Mouse (Mus musculus): Measurements from ENCODE around the gene Gab1. TPM values are rescaled to one million over a fixed set of nuclear protein-coding genes. Genes with fewer than 3 reads are reported as not detected.

The Gab1 gene
- polyA plus RNA-seq, 1 experiment from 2014 or later: 10.4 TPM

DNA sequence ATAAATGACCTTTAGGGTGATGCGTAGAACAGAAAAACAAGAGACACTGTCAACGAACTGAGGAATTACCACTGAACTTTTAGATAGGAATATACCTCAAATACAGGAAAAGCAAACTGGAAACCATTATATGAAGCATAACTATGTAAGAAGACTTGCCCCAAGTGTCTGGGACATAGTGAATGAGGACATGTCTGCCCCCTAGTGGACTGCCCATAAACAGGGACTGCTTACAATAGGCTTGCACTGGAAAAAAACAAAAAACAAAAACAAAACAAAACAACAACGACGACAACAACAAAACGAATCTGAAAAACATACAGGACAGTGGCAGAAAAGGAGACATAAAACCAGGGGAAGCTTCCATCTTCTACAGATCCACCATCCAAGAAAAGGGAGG, 66.9 kb downstream of the Gab1 start:
- no peak overlapping the region for H3K4me2 ChIP-seq

DNA sequence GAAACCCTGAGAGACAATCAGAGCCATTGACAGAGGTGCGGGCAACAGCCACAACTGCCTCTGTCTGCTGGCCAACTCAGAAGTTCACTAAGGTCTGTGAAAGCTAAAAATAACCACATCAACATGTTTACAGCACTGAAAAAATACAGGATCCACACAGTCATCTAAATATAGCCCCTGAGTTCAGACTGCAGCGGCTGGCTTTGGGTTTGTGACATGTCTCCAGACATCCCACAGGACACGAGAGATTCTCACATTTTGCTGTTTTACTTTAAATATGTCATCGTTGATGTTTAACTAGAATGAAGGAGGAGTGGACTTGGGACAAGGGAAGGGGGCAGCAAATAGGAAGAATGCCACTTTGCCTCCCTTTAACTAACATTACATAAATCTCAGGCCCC, 68.7 kb downstream of the Gab1 start:
- Histone ChIP-seq H3K9me3 (no peaks in the 10 kb centered on the region), H3K4me2 (no peak overlapping the region), H3K9ac (no peak overlapping the region), H3K36me3 (no peaks in the 10 kb centered on the region), H3K27ac (peak overlapping the region; percentile 40; the same call in 1 of the 2 replicates), H3K4me1 (replicated peaks) (peaks cover 35% of the 10 kb centered on the region), H3K27me3 (no peaks in the 10 kb centered on the region), H3K4me3 (no peak overlapping the region)
- ATAC-seq (ENCODE audit: low FRiP score): no peak
- 88% methylated on average over 4 of the region's 4 CpGs for WGBS

More for the DNA sequence above, 66.9 kb downstream of the Gab1 start:
- Histone ChIP-seq H3K4me1 (replicated peaks) (peaks cover 27% of the 10 kb centered on the region), H3K27ac (peak overlapping the region; percentile 44; the same call in 1 of the 2 replicates), H3K36me3 (no peaks in the 10 kb centered on the region), H3K4me3 (no peak overlapping the region), H3K9me3 (no peaks in the 10 kb centered on the region), H3K9ac (no peak overlapping the region), H3K27me3 (no peaks in the 10 kb centered on the region)
- WGBS: 86% methylated on average over 5 of the region's 5 CpGs
- ATAC-seq (ENCODE audit: low FRiP score): no peak

DNA sequence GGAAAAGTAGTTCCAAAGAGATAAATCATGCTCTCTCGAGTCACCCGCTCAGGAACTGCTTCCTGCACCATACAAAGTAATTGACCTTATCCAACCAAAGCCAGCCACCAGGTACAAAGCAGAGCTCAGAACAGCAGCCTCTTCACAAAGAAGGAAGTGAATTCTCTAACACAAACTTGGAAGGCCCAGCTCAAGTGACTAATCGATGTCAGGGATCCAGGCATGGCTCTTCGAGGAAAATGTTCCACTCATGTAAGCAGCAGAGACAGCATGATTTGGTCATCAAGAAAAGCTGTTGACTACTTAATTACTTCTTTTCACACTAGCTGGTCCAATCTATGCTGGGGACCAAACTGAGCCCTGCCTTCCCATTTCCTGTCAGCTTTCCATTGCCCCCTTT, 69.4 kb downstream of the Gab1 start:
- 83% methylated on average over 4 of the region's 4 CpGs for WGBS
- no peaks in the 10 kb centered on the region for H3K27me3 ChIP-seq
- H3K4me1 ChIP-seq (replicated peaks): peaks cover 35% of the 10 kb centered on the region
- H3K9me3 ChIP-seq: no peaks in the 10 kb centered on the region
- no peak overlapping the region for H3K4me2 ChIP-seq
- H3K36me3 ChIP-seq: no peaks in the 10 kb centered on the region
- ATAC-seq (ENCODE audit: low FRiP score): no peak
- no peak overlapping the region for H3K4me3 ChIP-seq
- no peak overlapping the region for H3K9ac ChIP-seq
- no peak overlapping the region for H3K27ac ChIP-seq

DNA sequence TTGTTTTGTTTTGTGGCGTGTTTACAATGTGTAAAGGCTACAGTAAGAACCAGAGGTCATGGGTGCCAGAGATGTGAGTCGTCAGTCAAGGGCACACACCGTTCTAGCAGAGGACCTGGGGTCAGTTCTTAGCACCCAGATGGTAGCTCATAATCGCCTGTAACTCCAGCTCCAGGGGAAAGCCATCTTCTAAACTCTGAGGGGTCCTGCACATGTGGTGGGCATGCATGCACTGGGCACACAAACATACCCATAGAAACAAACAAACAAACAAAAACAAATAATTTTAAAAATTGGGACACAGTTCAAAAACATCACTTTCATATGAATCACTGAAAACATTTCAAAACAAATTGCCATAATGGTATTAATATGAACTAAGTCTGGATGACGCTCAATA, 69.9 kb downstream of the Gab1 start:
- no peak for ATAC-seq (ENCODE audit: low FRiP score)

DNA sequence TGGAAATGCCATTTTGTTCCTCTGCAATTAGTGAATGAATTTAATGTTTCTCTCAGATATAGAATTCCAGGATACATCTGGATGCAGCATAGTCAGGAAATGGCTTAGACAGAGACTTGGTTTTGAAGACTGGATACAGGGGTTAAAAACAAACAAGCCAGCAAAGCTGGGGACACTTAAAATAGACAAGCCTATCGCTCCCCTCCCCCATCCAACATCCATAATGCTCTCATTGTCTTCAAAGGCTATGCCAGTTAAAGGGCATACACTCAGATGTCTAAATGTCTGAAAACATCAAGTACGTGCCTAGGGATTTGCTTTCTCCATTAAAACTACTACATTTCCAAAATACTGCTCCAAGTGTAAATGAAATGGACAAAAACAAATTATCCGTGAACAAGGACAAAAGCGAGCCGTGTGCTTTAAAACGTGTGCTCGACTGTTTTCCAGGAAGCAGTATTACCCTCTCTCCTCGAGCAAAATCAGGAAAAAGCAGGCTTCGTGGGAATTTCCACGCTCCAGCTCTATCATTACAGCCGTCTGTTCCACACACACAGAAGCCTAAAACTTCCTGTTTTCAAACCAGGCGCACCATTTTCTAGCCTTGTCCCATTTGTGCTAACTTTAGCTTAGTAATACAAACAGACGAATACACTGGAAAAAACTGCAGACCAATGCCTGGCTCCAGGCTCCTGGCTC, 72.4 kb downstream of the Gab1 start:
- H3K36me3 ChIP-seq: no peaks in the 10 kb centered on the region
- H3K4me2 ChIP-seq: peak overlapping the region; percentile 20; the same call in 1 of the 2 replicates
- no peaks in the 10 kb centered on the region for H3K9me3 ChIP-seq
- H3K27me3 ChIP-seq: no peaks in the 10 kb centered on the region
- 33% methylated on average over 13 of the region's 13 CpGs for WGBS
- peak overlapping the region; percentile 77 for H3K27ac ChIP-seq
- H3K9ac ChIP-seq: no peak overlapping the region
- no peak for ATAC-seq (ENCODE audit: low FRiP score)
- no peak overlapping the region for H3K4me3 ChIP-seq
- H3K4me1 ChIP-seq (replicated peaks): peaks cover 34% of the 10 kb centered on the region

More for the DNA sequence above, 69.9 kb downstream of the Gab1 start:
- 93% methylated on average over 5 of the region's 5 CpGs for WGBS
- peaks cover 34% of the 10 kb centered on the region for H3K4me1 ChIP-seq (replicated peaks)
- no peak overlapping the region for H3K27ac ChIP-seq
- no peak overlapping the region for H3K4me2 ChIP-seq
- H3K9me3 ChIP-seq: no peaks in the 10 kb centered on the region
- no peak overlapping the region for H3K9ac ChIP-seq
- H3K4me3 ChIP-seq: no peak overlapping the region
- no peaks in the 10 kb centered on the region for H3K36me3 ChIP-seq
- no peaks in the 10 kb centered on the region for H3K27me3 ChIP-seq

DNA sequence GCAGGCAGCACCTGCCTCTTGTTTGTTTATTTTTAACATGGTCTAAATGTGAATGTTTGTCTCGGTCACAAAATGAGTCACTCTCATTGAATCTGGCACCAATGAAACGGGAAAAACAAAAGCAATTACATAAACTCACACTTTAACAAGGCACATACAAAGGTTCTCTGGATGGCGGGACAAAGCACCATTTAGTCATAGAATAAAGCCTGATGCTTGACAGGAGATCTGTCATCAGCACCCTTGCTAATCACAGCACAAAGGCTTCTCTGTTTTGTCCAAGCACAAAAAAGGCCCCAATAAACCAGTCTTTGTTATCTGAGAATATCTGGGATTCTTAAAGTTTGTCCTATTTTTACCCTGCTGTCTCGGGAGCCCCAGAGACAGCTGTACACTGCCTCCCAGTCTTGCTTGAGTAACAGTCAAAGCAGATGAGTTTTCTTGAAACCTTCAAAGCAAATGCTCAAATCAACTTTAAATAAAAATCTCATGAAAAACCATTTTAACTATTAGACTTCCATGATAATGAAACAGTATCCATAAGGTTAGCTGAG, 76.2 kb downstream of the Gab1 start:
- Histone ChIP-seq H3K27ac (no peak overlapping the region), H3K36me3 (no peaks in the 10 kb centered on the region), H3K9me3 (no peaks in the 10 kb centered on the region), H3K4me1 (replicated peaks) (peaks cover 33% of the 10 kb centered on the region), H3K4me3 (no peak overlapping the region), H3K27me3 (no peaks in the 10 kb centered on the region), H3K9ac (no peak overlapping the region), H3K4me2 (no peak overlapping the region)
- WGBS: 21% methylated on average over 4 of the region's 4 CpGs
- ATAC-seq (ENCODE audit: low FRiP score): no peak

DNA sequence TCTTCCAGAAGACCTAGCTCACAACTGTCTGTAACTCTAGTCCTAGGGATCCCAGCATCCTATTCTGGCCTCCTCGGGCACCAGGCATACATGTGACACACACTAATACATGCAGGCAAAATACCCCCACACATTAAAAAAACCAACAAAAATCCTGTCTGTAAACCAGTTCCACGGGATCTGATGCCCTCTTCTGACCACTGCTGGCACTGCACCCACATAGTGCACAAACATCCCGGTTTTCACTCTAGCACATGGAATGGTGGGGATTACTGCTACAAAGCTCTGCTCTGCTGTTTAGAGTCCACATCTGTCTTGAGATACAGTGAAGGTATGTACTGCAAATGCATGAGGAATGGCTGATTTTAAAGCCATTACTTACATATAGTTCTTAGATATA, 81.5 kb downstream of the Gab1 start:
- Histone ChIP-seq H3K9ac (no peak overlapping the region), H3K4me2 (no peak overlapping the region), H3K36me3 (no peaks in the 10 kb centered on the region), H3K4me1 (replicated peaks) (peaks cover 24% of the 10 kb centered on the region), H3K27ac (no peak overlapping the region), H3K4me3 (no peak overlapping the region), H3K9me3 (no peaks in the 10 kb centered on the region), H3K27me3 (no peaks in the 10 kb centered on the region)
- 94% methylated on average over 3 of the region's 3 CpGs for WGBS
- ATAC-seq (ENCODE audit: low FRiP score): no peak

DNA sequence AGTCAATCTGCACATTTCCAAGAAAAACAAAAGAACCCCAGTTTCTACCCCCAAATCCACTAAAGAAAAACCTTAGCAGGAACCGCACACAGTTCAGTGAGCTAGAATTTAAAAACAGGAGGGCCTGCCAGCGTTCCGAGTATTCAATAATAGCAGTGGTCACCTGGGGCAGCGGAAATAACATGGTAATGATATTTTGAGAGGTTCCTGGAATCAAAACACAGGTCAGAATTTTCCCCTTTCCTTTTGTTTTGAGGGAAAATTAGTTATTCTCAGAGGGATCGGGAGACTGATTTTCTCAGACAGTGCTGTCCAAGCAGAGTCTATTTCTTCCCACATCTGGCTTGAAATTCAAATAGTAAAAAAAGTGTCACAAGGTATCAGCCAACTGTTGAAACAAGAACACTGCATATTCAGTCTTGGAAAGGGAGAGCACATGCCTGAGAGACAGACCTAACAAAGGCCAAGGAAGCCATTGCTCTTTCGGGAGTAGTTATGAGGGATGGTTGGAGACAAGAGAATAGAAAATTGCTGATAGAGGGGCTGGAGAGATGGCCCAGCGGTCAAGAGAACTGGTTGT, 82.0 kb downstream of the Gab1 start:
- 90% methylated on average over 7 of the region's 7 CpGs for WGBS
- Histone ChIP-seq H3K36me3 (no peaks in the 10 kb centered on the region), H3K27ac (no peak overlapping the region), H3K4me2 (no peak overlapping the region), H3K9ac (no peak overlapping the region), H3K27me3 (no peaks in the 10 kb centered on the region), H3K4me1 (replicated peaks) (peaks cover 22% of the 10 kb centered on the region), H3K4me3 (no peak overlapping the region), H3K9me3 (no peaks in the 10 kb centered on the region)
- no peak for ATAC-seq (ENCODE audit: low FRiP score)

DNA sequence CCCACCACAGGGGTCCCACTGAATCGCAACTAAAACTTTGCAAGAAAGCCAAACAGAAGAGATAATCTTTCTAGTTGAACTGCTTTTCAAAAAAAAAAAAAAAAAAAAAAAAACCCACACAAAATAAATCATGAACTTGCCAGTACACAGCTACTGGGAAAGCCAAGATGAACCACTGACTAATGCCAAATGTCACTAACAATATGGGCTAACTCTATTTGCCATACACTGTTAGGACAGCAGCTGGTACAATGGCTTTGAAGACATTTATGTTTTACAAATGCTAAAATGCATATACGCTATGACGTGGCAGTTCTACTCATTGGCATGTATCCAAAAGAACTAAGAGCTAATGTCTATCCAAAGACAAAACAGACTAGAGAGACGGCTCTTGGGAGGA, 84.2 kb downstream of the Gab1 start:
- Histone ChIP-seq H3K4me1 (replicated peaks) (peaks cover 22% of the 10 kb centered on the region), H3K9ac (no peak overlapping the region), H3K4me3 (no peak overlapping the region), H3K9me3 (no peaks in the 10 kb centered on the region), H3K27ac (no peak overlapping the region), H3K36me3 (no peaks in the 10 kb centered on the region), H3K4me2 (no peak overlapping the region), H3K27me3 (no peaks in the 10 kb centered on the region)
- WGBS: 70% methylated on average over 4 of the region's 4 CpGs
- ATAC-seq (ENCODE audit: low FRiP score): no peak

DNA sequence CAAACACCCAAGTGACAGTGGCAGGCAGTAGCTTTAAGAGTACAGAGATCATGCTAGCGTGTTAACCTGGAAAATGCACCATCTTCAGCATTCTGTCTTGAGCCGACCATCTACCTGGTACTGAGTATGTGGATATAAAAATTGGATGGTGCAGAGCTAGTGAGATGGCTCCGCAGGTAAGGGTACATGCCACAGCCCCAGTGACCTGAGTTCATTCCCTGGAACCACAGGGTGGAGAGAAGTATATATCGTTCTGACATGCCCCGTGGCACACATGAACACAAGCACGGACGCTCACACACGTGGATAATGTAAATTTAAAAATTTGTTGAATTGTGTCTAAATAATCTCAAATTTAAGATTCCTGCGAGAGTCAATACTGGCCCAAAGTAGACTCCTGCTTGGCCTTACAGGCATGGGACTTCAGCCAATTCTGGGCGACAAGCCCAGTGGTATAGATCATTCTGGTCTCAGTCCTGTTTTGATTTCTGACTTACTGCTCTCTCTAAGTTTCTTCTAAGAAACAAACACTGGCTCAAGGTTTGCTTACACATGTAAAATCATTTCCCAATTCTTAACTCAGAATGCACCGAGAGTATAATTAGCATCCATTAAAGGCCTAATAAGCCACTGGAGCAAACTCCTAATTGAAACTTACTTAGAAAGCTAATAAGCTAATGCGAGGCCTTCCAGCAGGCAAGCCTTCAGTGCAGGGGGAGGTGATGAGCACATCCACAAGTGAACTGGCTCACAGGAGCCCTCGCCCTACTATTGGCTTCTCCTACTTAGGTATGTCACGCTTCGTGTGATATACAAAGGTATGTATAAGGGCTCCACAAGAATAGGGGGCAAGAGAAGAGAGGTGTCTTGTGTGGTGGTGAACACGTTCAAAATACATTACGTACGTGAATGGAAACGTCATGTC, 85.5 kb downstream of the Gab1 start:
- Histone ChIP-seq H3K4me2 (no peak overlapping the region), H3K36me3 (no peaks in the 10 kb centered on the region), H3K27ac (no peak overlapping the region), H3K27me3 (no peaks in the 10 kb centered on the region), H3K4me1 (replicated peaks) (peaks cover 22% of the 10 kb centered on the region), H3K9ac (no peak overlapping the region), H3K9me3 (no peaks in the 10 kb centered on the region), H3K4me3 (no peak overlapping the region)
- peak; percentile 59 for ATAC-seq (ENCODE audit: low FRiP score)
- 85% methylated on average over 19 of the region's 19 CpGs for WGBS

DNA sequence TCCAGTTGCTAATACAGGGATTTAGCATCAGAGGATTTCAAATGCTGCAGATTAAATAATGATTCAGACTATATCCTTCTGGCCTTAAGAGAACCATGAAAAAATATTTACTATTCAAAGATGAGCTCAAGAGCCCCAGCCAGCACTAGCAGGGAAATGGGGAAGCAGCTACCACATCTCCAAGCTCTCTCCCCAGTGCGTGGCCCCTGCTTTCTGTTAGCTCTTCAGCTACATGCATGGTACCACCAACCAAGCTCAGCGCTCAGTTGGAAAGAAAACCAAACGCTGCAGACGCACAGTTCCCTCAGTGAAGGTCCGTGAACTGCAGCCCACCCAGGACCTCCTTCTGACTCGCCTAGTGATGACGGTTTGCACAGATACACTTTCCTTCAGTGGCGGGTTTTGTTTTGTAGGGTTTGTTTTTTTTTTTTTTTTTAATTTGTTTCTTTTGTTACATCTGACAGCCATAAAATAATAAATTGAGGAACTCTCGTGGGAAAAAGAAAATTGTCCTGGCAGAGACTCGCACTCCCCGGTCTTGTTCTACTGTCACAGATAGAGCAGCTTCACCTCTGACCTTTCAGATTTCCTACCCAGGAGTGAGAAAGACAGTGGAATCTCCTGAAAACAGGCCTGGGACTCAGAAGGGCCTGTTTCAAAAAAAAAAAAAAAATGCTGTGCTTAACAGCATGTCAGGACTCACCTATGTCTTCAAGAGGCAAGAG, 86.4 kb downstream of the Gab1 start:
- Histone ChIP-seq H3K4me1 (replicated peaks) (peaks cover 22% of the 10 kb centered on the region), H3K9me3 (no peaks in the 10 kb centered on the region), H3K36me3 (no peaks in the 10 kb centered on the region), H3K9ac (no peak overlapping the region), H3K27ac (no peak overlapping the region), H3K4me3 (no peak overlapping the region), H3K27me3 (no peaks in the 10 kb centered on the region), H3K4me2 (no peak overlapping the region)
- ATAC-seq (ENCODE audit: low FRiP score): no peak
- 39% methylated on average over 11 of the region's 11 CpGs for WGBS

DNA sequence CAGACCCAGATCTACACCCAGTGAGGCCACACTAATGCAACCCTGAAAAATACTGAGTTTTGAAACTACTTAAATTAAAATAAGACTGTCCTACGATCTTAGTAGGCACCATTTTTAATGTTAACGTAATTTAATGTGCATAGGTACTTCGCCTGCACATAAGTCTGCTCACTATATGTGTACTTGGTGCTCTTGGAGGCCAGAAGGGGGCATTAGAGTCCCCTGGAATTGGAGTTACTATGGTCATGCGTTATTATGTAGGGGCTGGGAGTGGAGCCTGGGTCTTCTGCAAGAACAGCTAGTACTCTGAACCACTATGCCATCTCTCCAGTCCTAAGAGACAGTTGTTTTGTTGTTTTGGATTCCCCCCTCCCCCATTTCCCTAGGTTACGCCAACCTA, 88.1 kb downstream of the Gab1 start:
- H3K9ac ChIP-seq: no peak overlapping the region

More for the DNA sequence above, 88.1 kb downstream of the Gab1 start:
- Histone ChIP-seq H3K4me2 (no peak overlapping the region), H3K9me3 (no peaks in the 10 kb centered on the region), H3K4me1 (replicated peaks) (peaks cover 22% of the 10 kb centered on the region), H3K36me3 (peaks cover 11% of the 10 kb centered on the region), H3K27ac (no peak overlapping the region), H3K4me3 (no peak overlapping the region), H3K27me3 (no peaks in the 10 kb centered on the region)
- ATAC-seq (ENCODE audit: low FRiP score): no peak
- WGBS: 92% methylated on average over 5 of the region's 5 CpGs
